Mouse (Mus musculus) heart, adult 9 months (tissue): ENCODE data around the gene Adap1.
A peak's percentile ranks its signal among the peaks of the same experiment; 100 is the strongest.

Experiments
- DNase-seq, 2 experiments: peaks; one replicate each; pipeline ENCODE4 v3.0.0; 2022; ENCODE audit warnings: low spot score in 2 of 2

The Adap1 gene

DNA sequence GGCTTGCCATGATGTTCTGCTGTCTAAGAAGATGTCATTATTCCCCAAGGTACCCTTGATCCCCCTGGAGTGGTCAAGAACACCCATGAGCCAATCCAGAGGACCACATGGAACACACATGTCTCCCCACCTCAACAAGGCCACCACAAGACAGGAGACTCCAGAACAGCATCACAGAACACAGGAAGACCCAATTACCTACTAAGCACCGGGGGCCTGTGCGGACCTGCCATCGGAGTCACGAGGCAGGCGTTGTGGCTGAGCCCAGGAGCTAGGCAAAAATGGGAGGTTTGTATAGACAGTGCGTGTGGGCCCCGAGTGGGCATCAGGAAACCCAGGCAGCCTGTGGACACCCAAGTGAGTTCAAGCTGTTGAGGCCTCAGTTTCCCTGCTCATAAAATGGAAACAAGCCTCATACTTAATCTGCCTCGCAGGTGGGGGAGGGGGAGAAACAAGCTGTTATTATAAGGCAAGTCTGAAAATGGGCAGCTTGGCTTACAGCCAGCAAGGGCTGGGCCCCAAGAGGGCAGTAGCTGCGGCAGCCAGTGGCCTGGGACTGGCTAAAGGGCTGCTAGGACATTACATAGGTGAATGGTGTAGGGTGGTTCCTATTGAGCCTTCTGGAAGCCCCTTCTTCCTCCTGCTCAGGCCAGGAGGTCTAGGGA is 2.0 kb downstream of the Adap1 start:
- DNase-seq, result no peak

- no peak for DNase-seq
These were observed 4.1 kb downstream of the Adap1 start for GRCm38 (mm10) chr5:139321331-139321730.

DNA sequence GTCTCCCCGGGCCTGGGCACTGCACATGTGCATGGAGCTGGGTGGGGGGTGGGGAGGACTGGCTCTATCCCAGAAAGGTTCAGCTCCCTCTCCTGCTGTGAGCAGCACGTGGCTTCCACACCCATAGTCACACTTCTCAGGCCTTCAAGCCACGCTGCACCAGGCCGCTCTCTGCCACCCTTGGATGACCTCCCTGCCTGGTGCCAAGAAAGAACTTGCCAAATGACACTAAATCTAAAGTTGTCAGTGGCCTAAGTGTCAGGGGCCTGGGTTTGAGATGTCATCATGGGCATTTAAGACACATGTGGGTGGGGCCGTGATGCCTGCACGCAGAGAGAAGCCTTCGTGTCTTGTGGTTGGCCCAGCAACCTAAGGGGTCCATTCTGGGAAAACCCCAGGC is 5.0 kb downstream of the Adap1 start:
- no peak for DNase-seq

DNA sequence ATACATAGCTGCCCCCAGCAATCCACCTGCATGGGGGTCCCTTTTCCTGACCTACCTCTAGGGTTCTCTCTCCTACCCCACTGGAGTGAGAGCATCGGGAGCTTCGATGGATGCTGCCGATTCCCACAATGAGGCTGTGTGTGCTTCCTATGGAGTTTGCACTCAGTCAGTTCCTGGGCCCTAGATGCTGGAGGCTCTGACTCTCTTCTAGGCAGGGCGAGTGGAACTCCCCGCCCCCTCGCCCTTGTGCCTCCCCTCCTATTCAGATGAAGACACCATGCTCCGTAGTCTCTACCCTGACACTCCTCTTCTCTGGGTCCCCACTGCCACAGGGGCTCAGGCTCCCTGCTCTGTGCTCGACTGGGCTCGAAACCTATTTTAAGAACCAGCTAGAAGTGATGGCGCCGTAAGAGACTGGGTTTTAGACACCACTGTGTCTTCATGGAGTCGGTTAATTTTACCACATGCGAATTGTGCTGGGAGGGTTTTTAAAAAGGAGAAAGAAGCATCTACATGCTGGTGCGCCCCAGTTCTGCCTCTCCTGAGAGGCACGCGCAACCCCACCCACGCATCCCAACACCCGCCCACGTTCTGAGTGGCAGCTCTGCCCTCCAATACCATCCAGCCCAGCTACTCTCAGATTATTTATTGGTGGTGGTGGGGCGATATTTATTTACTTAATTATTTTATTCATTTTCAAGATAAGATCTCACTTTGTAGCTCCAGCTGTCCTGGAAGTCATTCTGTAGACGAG is 7.5 kb downstream of the Adap1 start:
- no peak for DNase-seq

DNA sequence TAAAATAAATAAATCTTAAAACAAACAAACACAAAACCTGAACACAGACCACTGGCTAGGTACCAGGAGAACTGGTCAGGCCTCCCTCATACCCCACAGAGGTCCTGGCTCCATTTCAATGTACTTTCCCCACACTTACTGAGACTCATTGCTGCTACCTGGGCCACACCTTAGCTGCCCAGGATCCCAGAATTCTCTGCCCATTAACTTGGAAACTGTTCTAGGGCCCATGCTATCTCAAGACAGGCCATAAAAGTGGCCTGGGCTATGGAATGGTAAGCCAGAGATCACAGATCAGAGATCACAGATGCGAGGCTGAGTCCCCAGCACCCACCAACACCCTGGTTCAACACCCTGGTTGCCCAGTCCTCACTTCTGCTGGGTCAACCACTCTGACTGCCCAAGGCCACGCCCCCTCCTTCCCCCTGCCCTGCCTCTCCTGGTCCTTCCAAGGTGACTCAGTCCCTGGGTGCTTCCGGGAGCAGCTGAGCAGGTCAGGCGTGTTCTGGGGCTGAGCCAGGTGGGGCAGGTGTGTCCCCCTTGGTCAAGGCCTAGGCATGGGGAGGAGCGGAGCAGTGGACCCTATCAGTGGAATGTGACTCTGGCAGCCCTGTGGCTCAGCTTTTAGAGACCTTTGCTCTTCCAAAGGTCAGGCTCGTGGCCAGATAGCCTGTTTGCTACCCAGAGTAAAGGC is 8.3 kb downstream of the Adap1 start:
- DNase-seq, result no peak

DNA sequence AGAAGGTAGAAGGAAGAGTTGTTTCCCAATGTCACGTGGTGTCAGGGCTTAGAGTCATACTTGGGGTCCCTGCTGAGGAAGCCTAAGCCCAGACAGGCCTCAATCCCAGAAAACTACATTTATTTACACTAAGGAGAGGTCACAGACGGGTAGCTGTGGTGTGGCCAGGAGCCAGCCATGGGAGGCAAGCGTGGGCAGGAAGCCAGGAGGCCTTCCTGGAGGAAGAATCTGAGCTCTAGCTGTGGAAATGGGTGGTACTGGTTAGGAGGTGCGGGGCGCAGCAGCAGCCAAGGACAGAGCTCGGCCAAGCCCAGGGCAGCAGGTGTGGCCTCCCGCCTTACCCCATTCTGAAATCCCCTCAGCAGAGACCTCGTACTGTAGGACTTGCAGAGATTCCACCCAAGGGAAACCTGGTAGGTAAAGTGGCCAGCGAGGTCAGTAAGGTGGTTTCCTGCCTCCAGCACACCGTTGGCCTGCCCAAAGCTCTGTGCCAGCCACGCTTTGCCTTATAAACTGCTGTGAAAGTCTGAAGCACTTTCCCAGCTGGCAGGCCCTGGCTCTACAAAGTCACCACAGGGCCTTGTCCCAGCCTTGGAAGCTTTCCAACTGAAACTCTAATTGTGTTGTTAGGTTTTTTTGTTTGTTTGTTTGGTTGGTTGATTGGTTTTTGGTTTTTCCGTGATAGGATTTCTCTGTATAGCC is 10.3 kb downstream of the Adap1 start:
- no peak for DNase-seq

DNA sequence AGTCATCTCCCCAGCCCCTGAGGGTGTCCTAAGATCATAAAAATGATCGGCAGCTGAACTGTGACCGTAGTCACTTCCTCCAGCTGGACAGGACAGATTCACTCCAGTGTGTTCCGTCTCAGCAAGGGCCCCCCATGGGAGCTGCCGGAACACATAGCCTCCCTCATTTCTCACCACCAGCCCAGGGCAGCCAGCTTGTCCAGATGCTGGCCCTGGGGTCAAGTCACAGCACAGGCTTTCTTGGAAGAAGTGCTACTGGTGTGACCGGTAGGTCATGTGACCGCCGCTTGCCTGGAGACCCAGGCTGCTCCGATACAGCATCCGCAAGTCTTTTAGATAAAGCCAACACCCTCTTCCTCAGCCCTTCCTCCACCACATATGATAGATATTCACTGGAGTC is 11.9 kb downstream of the Adap1 start:
- no peak for DNase-seq

DNA sequence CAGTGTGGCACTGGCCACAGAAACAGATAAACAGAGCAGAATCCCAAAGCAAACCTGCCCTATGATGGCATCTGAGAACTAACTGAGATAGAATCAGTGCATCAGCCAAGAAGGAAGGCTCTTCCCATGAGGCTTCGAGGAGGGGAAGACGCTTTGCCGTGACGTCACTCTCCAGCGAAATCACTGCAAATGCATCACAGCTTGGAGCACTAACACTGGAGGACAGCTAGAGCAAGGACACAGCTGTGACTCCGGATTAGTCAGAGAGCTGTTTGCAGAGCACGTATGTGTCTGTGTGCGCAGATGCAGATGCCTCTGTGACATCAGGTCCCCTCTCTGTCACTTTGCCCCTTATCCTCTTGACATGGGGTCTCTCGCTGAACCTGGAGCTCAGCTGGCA is 13.6 kb downstream of the Adap1 start:
- DNase-seq, result no peak

DNA sequence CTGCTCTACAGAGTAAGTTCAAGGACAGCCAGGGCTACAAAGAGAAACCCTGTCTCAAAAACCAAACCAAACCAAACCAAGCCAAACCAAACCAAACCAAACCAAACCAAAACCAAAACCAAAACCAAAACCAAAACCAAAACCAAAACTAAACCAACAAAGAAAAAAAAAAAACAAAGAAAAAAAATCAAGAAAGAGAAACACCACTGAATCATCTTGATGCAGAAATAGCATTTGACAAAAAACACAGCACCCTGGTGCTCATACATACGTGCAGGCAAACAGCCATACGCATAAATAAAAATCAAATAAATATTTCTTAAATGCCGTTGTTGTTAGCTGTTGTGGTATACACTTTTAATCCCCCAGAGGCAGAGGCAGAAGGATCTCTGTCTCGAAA is 14.9 kb downstream of the Adap1 start:
- DNase-seq, result no peak

GRCm38 (mm10) chr5:139309946-139310345 is 15.5 kb downstream of the Adap1 start:
- no peak for DNase-seq

DNA sequence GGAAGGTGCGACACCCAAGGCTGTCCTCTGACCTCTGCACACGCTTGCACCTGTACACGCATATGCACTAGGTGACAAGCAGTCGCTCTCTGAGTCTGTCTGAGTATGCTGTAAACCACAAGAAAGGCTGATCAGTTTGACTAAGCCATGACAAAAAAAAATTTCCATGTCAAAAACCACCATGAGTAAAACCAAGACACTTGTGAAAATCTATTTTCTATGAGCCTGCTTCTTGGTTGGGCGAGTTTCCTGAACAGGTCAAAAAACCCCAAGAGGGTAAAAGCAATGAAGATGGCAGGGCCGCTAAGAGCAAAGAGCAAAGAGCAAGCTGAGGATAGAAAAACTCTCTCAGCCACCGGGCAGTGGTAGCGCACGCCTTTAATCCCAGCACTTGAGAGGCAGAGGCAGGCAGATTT is 21.8 kb downstream of the Adap1 start:
- no peak for DNase-seq

DNA sequence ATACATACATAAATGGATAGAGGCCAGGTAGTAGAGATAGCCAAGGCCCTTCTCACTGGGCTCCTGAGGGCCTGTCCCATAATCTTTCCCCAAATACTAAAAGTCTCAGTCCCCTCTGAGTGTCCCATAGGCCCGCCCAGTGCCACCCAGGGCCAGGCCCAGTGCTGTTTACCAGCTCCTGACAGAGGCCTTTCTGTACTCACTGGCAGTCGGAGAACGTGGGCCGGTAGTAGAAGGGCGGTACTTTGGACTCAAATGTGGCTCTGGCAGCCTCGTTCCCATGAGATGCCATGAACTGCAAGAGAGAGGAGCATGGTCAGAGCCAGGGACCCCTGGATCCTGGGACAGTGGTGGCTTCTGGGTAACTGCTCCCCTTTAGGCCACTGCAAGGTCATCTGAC is 23.3 kb downstream of the Adap1 start:
- DNase-seq, result no peak

DNA sequence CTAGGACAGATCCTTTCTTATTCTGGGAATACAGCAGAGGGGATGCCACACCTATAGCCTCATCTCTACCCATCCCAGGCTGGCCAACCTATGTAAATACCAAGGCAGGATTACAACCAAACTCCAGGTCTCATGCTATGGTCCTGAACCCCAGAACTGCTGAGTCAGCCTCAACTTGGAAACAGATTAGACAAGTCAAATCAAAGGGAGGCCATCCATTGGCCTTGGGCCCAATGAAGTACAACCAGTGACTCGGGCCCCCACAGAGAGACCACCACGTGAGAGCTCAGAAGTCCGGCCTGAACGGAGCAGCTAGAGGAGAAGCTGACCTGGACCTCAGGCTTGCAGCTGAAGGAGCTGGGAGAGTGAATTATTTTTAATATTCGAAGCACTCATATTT is 27.7 kb downstream of the Adap1 start:
- no peak for DNase-seq

DNA sequence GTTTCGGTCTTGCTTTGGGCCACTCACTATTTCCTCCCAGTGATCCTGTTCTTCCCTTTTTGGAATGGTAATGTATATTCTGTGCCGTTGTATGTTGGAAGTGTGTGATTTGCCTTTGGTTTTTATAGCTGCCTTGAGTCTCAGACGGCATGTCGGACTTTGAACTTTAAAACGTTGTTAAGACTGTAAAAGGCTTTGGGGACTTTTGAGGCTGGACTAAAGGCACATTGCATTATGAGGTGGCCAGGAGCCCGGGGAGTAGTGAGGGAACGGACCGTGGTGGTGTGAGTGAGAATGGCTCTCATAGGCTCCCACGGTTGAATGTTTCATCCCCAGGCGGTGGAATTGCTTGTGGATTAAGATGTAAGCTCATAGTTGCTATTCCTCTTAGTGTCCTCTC is 28.3 kb downstream of the Adap1 start:
- DNase-seq, result no peak

DNA sequence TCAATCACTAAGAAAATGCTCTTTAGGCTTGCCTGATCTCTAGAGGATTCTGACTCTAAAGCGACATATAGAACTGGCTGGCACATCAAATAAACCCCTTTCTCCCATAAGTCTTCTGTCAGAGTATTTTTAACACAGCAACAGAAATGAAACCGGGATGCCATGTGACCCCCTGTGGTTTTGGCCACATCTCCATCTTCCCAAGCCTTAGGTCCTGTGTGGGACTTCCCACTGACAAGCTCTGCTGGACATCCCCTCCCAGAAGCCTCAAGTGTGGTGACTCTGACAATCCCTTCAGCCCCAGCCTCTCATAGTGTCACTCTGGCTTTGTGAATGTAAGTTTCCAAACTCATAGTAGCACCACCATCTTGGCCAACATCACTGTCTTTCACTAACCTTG is 31.3 kb downstream of the Adap1 start:
- DNase-seq, result no peak

- DNase-seq, result no peak
These were observed 33.4 kb downstream of the Adap1 start for GRCm38 (mm10) chr5:139291811-139292560.

GRCm38 (mm10) chr5:139290467-139291259 is 34.8 kb downstream of the Adap1 start:
- no peak for DNase-seq

DNA sequence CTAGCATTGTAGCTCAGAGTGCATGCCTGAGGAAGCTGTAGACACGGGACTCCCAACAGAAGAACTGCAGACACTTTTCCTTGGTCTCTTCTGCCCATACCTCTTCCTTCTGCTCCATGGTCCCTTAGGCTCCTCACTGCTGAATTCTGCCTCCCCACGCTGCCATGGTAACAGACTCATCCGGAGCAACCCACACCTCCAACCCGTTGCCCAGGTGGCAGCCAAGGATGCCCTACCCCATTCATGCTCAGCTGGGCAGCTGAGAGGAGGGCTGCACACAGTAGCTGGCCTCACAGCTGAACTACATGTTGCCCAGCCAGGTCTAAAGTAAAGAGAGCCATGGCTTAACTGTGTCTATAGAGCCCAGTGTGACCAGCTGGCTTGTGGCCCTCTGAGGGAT is 36.8 kb downstream of the Adap1 start:
- DNase-seq, result no peak

GRCm38 (mm10) chr5:139287787-139288186 is 37.6 kb downstream of the Adap1 start:
- no peak for DNase-seq

- peak in 1 of 2 experiments; percentile 32 for DNase-seq
These were observed 38.3 kb downstream of the Adap1 start for GRCm38 (mm10) chr5:139287099-139287498.
